Mouse (Mus musculus): ENCODE measurements around the gene Naa35.

GRCm38 (mm10) chr13:59624903-59625302 lies 39.8 kb downstream of the Naa35 start:
- no peak for TF ChIP-seq GATA1 (IDR thresholded peaks at IDR 0.05; ENCODE audit: low read length)
- no peak for TF ChIP-seq TAL1 (IDR thresholded peaks at IDR 0.05; ENCODE audit: low read length)
